Mouse (Mus musculus): ENCODE data around the gene Itgb7. TPM values are rescaled to one million over a fixed set of nuclear protein-coding genes. Genes with fewer than 3 reads are reported as not detected.

Itgb7 gene
- total RNA-seq, 1 experiment from 2014 or later = 338 TPM

DNA sequence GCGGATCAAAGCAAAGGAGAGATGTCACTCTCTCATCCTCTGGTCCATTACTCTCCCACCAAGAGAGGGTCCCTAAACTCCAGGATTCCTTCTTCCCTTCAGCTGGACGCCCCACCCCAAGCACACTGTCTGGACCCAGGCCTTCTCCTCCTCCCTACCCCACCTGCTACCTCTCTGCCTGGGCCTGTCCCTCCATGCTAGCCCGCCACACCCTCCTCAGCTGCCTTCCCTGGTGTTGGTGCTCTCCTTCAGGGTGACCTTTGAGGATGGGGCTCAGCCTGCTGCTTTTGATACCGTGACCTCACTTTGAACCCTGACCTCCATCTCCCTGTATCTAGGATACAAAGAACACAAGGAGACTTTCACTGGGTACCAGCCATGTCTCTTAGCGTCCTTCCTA lies 18.8 kb upstream of the Itgb7 start:
- ATAC-seq (ENCODE audit: extremely low read depth, insufficient number of reproducible peaks, low FRiP score, poor library complexity, severe bottlenecking) = no peak

DNA sequence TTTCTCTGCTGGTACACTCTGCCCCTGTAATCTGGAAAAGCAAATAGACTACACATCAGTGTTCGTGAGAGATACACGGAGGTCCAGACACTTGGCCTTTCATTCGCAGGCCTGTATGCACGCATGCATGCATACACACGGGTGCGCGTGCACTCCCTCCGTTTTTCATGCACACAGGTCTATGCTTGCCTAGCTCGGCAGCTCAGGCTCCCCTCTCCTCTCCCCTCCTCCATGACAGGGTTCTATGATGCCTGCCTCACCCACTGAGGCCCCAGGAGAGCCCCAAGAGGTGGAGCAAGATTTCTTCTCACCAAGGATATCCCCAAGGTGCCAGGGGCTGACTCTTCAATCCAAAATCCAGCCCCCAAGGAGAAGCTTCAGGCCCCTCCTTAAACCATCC lies 18.2 kb upstream of the Itgb7 start:
- ATAC-seq (ENCODE audit: extremely low read depth, insufficient number of reproducible peaks, low FRiP score, poor library complexity, severe bottlenecking) = no peak

DNA sequence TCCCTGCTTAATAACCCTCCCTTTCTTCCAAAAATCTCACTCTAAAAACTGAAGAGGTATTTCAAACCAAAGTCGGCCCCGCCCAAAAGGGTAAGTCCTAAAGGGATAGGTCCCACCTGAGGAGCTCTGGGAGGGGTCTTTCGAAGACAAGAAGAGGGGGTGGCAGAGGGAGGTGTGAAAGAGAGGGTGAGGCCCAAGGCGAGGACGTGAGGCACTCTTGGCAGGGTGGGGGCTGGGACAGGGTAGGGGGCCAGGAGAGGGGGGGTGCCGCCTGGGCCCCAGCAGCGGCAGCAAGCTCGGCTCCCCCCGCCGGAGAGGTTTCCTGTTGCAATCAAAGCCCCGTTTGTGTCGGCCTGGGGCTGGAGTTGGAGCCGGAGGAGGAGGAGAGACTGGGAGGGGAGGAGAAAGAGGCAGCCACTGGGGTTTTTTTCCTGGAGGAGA lies 17.5 kb upstream of the Itgb7 start:
- ATAC-seq (ENCODE audit: extremely low read depth, insufficient number of reproducible peaks, low FRiP score, poor library complexity, severe bottlenecking) = no peak

DNA sequence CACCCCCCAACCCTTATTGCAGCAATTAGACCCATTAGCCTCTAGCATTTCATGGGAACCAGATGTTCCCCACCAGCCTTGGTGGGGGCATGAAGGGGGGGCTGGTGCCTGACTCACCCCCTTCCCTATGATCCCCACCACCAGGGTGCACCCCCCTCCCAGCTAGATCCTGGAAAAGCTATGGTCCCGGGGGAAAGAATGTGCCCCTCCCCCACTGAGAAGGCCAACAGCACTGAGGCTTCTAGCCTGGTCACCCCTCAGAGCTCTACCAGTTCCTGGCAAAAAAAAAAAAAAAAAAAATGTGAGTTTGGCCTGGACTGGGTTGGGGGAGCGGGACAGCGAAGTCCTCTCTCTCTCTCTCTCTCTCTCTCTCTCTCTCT lies 17.1 kb upstream of the Itgb7 start:
- ATAC-seq (ENCODE audit: extremely low read depth, insufficient number of reproducible peaks, low FRiP score, poor library complexity, severe bottlenecking) = no peak

DNA sequence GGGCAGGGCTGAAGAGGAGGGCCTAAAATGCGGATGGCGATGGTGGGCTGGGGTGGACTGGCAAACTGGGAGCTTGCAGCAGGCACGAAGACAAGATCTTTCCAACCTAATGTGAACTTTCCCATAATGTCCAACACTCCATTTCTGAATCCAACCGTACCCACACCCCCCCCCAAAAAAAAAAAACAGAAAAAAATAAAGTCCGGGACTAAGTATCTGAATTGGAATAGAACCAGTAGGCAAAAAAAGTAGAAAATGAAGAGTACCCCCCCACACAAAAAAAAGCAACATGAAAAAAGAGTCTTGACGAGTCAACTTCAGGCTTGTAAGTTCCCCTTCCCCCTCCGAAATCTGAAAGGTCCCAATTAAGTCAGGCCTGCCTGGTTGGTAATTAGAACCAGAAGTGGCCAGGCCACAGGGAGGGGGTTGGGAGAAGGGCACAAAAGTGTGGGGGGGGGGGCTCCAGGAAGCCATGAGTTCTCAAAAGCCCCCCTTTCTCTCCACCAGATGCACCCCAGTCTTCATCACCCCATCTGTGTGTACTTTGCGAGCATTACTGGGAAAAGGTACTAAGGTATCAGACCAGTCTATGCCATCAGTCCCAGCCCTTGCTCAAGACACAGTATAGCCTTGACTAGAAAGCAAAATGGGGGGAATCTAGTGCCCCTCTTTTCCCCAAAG lies 16.5 kb upstream of the Itgb7 start:
- no peak for ATAC-seq (ENCODE audit: extremely low read depth, insufficient number of reproducible peaks, low FRiP score, poor library complexity, severe bottlenecking)

DNA sequence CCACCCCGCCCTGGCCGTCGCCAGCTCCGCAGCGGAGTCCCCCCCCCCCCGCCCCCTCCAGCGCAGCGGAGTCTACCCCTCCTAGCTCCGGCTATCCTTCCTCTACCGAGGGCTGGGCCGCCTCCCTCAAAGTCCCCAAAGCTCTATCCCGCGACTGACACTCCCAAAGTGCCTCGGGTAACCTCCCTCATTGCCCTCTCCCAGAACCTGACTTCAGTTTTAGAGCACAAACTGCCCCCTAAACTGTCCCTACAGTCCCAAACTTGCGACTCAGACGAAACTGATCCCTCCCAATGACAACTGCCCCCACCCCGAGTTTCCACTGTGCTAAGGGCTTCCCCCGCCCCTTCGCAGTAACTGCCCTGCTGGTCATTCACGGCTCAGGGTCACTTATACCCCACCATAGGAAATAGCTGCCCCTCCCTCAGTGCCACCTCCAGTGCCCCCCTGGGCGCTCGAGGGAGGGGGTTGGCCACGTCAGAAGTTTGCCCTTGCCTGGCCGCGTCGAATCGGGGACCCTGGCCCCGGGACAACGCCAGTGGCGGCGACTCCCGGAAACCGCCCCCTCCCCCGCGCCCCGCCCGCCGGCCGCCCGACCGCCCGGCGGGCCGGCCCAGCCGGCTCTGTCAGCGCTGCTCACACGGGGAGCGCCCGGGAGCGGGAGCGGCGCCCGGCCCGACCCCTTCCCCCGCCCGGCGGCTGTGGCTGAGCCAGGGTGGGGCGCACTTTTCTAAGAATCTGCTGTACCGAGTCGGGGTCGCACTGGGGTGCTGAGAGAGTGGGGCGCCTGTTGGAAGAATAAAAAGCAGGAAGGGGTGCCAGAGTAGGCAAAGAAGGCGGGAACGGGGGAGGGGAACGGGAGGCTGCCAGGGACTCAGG lies 15.7 kb upstream of the Itgb7 start:
- ATAC-seq (ENCODE audit: extremely low read depth, insufficient number of reproducible peaks, low FRiP score, poor library complexity, severe bottlenecking) = no peak

DNA sequence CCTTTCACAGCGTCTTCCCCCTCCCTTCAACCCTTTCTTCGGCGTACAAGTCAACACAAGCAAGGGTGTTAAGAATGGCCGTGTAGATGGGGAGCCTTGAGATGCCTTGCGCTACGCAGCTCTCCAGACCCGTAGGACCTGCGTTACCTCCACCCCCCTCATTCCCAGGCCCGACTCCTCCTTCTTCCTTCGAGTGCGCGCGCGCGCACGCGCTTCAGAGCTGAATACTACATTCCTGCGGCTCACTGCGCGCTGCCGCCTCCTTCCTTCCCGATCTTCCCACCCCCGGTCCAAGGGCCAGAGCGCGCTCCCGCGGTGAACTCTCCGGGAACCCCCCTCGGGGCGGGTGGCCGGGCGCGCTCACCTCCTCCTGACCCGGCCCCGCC lies 15.1 kb upstream of the Itgb7 start:
- ATAC-seq (ENCODE audit: extremely low read depth, insufficient number of reproducible peaks, low FRiP score, poor library complexity, severe bottlenecking) = peak; percentile 21; the same call in 1 of the 2 replicates

DNA sequence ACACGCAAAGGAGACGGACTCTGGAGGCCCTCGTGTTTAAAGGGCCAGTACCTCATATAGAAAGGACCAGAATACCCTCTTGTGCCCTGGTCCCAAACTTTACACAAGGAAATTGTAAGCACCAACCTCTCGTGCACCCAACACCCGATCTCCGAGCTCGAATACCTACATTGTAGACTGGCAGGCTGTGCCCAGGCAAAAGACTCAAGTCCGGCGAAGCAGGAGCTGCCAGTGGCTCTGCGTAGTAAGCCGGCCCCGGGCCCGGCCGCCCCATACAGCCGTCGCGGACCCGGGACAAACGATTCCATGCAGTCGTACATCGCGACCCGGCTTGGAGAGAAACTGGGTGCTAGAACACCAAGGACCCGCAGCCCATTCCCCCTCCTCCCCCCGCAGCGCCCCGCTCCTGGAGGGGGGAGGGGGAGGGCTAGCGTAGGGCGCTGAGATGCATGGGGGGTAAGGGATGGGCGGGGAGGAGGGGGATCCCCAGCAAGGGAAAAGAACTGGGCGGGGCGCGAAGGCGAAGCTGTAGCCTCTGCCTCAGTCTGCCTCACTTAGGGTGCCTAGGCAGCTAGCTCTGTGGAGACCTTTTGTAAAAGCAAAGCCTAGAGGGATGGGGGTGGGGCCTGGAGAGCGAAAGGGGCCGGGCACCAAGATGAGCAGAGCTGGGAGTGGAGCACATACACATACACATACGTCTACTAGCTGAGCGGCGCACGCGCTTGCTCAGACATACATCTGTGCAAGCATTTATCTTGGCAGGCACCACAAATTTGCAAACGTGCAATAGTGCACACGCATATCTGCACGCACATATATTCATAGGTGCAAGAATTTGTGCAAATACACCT lies 14.4 kb upstream of the Itgb7 start:
- peak; percentile 47 for ATAC-seq (ENCODE audit: extremely low read depth, insufficient number of reproducible peaks, low FRiP score, poor library complexity, severe bottlenecking)

DNA sequence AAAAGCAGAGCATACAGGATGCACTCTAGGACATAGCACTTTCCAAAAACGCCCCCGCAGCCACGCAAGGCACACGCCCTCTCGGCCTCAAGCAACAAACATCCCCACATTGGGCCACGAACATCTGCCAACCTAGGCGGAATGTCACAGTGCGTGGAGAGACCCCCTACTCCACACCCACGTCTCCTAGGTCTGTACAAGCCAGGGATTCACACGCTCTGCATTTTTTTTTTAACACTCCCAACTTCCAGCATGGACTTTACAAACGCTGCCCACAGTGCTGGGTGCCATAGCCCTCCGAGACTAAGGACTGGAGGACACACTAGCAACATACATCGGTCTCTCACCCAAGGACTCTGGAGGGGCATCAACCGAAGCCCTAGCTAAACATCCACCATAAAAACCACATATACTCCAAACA lies 13.7 kb upstream of the Itgb7 start:
- ATAC-seq (ENCODE audit: extremely low read depth, insufficient number of reproducible peaks, low FRiP score, poor library complexity, severe bottlenecking) = no peak

DNA sequence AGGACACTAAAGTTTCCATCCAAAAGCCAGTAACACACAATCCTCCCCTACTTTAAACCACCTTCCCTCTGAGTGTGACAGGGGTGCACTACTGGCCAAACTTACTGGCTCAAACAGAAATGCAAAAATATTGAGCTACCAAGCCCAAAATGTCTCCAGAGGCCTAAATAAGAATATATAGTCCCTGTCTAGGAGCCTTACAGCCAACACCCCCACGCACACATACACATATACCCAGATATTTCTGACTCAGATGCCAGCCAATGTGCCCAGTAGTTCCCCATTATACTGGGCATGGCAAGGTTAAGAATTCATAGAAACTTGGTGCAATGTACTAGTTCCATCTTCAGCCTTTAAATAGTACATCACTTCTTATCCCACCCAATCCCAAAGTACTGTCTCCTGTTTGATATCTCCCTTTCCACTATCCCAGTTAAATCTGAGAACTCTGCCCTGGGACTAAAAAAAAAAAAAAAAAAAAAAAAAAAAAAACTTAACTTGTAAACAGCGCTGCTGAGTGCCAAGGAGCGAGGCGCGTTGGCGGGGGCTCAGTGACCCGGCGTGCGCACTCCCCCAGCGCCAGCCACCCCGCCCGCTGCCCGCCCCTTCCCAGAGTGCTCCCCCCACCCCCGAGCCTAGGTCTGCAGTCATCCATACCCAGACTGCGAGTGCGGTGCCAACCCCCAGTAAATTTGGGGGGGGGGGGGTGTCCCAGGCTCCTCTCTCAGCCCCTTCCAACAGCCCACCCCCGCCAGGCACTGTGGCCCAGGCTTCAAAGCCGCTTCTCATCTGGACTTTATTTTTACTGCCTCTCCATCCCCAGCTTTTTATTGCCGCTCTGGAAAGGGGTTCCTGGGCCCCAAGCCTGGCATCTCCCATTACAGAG lies 12.8 kb upstream of the Itgb7 start:
- no peak for ATAC-seq (ENCODE audit: extremely low read depth, insufficient number of reproducible peaks, low FRiP score, poor library complexity, severe bottlenecking)

DNA sequence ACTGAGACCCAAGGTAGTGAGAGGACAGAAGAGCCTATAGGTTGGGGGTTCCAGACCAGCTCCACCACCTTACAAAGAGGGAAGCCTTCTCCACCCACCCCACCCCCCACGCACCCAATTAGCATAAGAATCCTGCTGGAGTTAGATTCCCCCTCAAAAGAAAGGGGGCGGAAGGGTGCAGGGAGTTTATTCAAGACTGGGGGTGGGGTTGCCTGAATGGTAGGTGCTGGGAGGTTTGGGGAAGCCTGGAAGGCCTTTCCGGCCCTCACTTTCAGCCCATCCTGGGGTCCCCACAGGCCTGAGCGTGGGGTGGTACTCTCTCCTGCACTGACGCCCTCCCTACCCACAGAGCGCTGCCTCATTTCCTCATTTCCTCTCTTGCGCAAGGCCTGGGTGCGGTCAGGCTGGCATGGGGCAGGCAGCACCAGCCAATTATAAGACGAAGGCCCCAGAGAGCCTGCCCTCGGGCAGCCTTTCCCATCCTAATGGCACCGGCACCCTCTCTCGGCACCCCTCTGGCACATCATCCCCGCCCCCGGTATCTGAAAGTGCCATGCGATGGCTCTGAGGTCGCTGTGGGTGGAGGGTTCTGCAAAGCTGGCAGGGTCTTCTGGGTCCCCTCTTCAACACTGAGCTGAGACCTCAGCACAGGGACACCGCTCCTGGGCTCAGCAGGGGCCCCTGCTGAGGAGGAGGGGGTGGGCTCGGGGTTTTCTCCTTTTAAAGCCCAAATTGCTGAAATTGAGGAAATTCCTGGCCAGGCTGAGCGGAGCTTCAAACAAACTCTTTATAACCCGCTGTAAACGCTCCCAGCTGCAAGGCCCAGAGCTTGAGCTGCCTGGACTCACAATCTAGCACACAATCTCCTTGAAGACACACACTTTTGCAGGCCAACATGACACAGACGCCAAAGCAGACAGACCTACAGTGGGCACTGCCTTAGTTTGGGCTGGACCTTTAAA lies 11.8 kb upstream of the Itgb7 start:
- ATAC-seq (ENCODE audit: extremely low read depth, insufficient number of reproducible peaks, low FRiP score, poor library complexity, severe bottlenecking) = peak; percentile 72

DNA sequence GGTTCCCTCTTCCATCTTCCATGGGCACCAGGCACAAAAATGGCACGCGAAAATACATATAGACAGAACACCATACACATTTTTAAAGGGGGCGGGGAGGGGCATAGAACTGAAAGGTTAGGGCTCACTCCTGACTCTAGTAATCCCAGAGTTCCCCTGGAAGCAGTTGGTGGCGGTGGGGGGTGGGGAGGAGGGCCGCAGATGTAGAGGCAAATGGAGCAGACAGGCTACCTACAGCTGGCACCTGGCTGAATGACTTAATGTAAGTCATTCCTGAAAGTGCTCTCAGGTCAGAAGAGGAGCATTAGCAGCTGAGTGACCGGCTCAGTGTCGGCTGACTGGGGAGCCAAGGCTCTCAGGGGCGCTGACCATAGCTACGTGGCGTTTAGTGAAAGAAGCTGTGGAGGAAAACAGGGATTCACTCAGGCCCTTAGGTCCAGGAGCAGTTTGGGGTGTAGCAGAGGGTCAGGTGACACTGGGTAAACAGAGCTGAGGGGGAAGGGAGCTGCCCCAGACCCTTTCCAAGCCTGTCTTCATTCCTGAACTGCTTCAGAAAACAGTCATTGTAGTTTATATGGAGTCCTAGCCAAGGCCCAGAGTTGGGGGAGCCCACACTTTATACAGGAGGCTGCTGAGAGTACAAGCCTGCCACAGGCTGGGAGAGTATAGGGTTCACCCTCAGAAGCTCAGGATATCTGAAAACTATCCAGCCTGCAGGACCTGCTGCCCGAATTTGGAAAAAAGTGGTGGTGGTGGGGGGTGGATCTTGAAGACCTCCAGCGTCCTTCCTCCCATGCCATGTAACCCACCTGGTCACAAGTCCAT lies 10.9 kb upstream of the Itgb7 start:
- no peak for ATAC-seq (ENCODE audit: extremely low read depth, insufficient number of reproducible peaks, low FRiP score, poor library complexity, severe bottlenecking)

DNA sequence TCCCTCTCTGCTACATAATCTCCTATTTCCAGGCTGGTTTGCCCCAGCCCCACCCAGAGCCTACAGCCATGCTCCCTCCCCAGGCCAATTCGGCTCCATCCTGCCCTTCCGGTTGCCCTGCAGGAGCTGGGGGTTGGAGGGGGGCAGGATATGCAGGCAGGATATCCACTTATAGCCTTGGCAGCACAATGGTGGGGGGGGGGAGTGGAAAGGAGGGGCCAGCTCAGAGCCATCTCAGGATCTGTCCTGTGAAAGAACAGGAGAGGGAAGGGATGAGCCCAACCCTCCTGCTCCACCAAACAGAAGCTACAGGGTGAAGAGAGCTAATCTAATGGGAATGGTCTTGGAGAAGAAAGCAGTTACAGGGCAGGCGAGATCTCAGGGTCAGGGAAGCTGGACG lies 8.9 kb upstream of the Itgb7 start:
- ATAC-seq (ENCODE audit: extremely low read depth, insufficient number of reproducible peaks, low FRiP score, poor library complexity, severe bottlenecking) = no peak

DNA sequence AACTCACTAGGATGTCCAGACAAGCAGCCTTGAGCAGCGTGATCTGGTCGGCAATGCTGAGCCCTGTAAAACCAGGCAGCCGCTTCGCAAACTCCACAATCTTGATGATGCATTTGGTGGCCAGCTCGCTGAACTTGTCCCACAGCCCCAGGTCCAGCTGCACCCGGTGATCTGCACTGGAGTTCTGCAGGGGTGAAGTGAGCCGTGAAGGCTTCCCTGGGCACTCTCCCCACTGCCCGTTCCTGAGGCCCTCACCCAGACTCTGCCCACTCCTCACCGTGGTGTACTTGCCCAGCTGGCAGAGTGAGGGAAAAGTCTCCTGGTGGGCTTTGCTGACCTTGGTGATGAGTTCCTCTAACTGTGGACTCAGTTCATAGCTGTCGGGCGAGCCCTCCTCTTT lies 8.1 kb upstream of the Itgb7 start:
- no peak for ATAC-seq (ENCODE audit: extremely low read depth, insufficient number of reproducible peaks, low FRiP score, poor library complexity, severe bottlenecking)

DNA sequence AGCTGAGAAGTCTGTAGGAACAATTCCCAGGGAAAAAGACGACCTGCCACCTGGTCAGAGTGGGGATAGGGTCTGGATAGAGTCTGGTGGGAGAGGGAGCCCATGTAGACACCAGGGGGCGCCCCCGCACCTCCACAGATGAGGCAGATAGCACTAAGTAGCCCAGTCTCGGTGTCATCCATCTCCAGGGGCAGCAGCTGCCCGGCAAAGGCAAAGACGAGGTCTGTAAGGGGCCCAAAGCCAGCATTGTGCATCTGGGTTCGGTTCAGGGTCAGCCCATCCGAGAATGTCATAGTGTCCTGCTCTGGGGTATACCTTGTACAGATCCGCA lies 7.5 kb upstream of the Itgb7 start:
- ATAC-seq (ENCODE audit: extremely low read depth, insufficient number of reproducible peaks, low FRiP score, poor library complexity, severe bottlenecking) = peak; percentile 66

DNA sequence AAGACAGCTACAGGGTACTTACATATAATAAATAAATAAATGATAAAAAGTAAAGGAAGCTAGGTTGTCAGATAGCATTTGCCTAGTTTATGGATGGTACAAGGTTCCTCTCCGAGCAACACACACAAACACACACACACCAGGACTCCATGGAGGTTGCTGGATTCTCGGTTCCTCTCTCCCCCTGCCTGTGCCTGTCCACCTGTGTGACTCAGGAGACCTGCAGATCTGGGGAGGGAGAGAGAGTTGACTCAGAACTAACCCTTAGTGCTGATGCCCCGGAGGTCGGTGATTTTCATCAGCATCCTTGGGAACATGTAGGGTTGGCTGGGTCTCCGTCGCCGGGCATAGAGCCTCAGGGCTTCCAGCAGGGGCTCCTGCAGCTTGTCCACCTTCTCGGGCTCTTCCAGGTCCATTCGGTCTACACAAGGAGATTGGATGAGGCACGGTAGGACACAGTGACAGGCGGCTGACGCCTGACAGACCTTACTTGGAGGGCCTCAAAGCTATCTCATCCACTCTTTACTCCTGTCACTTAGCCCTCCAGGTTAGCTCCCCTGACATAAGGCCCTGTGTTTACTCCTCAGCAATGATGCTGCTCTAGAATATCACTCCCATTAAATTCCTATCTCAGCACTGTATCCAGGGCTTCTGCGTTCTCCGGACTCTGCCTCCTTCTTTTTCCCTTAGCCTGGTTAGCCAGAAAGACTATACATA lies 7.0 kb upstream of the Itgb7 start:
- no peak for ATAC-seq (ENCODE audit: extremely low read depth, insufficient number of reproducible peaks, low FRiP score, poor library complexity, severe bottlenecking)

All from neutrophil, adult 5-6 weeks (primary cell).